Mouse (Mus musculus): ENCODE results near the gene Srr.

The Srr gene

DNA sequence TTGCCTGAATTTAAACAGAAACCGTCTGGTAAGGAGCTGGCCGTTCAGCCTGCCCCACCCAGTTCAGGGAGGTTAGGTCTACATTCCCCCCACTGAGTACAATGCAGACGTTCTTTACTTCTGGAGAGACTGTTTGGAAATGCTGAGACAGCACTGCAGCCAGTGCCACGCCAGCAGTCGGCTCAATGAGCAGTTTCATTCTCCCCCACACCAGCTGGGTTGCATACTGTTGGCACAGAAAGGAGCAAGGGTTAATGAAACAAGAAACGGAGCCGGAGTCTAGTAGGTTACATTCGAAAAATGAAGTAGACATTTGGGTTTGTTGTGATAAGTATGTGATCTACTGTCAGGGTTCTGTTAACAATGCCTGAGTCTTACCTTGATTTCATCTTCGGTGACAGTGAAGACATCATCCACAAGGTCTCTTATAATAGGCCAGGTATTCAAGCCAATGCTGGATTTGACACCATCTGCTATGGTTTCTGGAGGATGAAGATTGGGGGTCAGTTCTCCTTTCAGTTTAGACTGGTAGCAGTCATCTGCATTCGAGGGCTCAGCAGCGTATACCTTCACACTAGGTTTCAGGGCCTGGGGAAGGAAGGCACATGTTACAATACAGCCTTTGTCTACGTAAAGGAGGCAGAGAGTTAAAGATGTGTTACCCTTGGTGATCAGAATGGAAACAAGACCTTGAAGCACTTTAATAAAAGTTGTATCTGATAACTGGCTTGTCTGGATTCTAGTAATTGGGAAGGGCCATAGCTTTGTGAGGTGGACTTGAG lies 16.9 kb downstream of the Srr start:
- DNase-seq (ENCODE audit: low read depth, low spot score): no peak

DNA sequence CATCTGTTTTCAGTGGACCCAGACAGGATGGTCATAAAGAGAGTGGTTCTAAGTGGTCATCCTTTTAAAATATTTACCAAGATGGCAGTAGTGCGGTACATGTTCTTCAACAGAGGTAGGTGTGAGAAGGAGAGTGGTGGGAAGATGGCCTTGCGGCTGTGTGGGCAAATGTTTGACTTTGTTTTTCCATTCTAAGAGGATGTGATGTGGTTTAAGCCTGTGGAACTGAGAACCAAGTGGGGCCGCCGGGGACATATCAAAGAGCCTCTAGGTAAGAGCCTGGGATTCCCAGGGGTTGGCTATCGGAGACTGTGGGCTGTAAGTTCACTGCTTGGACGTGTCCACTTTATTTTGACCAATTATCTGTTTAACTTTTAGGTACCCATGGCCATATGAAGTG lies 17.9 kb downstream of the Srr start:
- no peak for DNase-seq (ENCODE audit: low read depth, low spot score)

GRCm38 (mm10) chr11:74902416-74902815 lies 23.3 kb downstream of the Srr start:
- DNase-seq (ENCODE audit: low read depth, low spot score): no peak

DNA sequence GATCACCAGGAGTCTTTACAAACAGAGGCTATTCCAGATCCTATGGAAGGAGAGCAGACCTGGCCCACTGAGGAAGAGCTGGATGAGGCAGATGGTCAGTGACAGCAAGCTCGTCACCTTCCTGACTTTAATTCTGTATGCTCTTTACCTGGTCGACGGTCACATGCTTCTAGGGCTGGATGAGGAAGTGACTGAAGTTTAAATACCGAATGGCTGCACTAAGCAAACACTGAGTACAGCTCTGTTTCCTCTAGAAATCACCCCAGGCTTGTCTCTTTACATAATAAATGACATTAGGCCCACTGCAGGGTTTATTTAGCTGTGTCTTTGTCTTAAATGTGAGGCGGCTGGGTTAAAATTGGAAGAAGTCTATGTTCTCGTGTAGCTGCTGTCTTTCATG lies 24.2 kb downstream of the Srr start:
- no peak for DNase-seq (ENCODE audit: low read depth, low spot score)

DNA sequence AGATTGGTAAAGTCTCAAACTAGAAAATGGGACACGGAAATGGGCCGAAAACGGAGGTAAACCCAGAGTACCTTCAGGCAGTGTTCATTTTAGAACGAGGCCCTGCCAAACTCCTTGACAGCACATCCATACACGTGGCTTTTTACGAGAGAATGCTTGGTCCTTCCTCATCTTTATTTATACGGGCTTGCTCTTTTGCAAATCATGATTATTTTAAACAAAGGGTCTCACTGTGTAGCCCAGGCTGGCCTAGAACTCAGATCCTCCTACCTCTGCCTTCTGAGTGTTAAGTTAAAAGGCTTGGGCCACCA lies 27.3 kb downstream of the Srr start:
- no peak for DNase-seq (ENCODE audit: low read depth, low spot score)

GRCm38 (mm10) chr11:74897678-74898516 lies 27.9 kb downstream of the Srr start, which contains the start of gene Tsr1:
Gene Tsr1 (plus strand): TSS chr11:74898071.
- DNase-seq (ENCODE audit: low read depth, low spot score): peak; percentile 95

GRCm38 (mm10) chr11:74896901-74897677 lies 28.7 kb downstream of the Srr start, which contains the start of gene Sgsm2:
Gene Sgsm2 (minus strand): TSS chr11:74897060.
- peak; percentile 68 for DNase-seq (ENCODE audit: low read depth, low spot score)

DNA sequence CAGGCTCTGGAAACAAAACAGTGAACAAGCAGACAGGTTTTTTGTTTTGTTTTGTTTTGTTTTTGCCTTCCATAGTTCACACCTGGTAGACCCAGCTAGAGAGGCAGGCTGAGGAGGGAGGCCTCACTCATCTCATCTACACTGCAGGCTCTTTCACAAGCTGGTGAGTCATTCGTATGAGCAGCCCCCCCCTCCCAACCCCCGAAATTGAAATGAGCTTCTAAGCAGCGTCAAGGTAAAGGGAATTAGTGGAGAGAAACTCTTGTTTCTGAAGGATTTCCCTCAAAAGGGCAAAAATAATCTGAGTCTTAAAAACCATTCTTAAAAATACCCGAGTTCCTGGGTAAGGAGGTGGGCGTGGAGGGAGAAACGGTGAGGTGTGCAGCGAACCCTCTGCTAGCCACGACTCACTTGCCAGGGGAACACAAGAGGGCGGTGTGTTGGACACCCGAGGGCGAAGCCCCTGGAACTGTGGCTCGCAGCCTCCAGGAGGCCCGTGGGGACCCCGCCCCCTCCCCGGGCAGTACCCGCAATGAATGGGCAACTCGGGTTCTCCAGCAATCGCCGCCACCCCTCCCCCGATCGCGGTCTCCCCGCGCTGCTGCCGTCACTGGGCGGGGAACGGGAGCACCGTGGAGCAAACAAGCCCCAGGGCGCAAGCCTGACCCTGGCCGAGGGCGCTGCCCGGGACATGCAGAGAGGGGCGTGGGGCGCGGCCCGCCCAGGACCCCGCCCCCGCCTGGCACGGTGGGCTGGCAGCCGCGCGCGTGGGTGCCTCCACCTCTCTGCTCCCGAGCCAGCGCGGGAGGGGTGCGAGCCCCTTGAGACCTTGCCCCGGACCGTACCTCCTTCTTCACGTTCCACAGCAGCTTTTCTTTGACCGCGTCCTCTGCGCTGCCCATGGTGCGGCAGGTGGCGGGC lies 29.5 kb downstream of the Srr start:
- peak; percentile 68 for DNase-seq (ENCODE audit: low read depth, low spot score)

DNA sequence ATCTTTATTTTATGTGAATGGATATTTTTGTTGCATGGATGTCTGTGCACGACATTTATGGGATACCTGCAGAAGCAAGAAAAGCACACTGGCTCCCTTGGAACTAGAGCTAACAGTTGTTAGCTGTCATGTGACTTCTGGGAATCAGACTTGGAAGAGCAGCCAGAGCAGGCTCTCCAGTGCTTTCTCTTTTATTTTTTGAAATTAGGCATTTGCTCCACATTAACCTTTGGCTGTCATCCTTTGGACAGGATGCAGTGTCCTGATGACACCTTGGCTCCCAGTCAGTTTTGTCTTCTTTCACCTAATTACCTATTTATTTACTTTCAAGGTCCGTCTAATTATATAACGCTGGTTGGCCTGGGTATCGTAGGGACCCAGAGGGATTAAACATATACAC lies 31.1 kb downstream of the Srr start:
- DNase-seq (ENCODE audit: low read depth, low spot score): no peak

DNA sequence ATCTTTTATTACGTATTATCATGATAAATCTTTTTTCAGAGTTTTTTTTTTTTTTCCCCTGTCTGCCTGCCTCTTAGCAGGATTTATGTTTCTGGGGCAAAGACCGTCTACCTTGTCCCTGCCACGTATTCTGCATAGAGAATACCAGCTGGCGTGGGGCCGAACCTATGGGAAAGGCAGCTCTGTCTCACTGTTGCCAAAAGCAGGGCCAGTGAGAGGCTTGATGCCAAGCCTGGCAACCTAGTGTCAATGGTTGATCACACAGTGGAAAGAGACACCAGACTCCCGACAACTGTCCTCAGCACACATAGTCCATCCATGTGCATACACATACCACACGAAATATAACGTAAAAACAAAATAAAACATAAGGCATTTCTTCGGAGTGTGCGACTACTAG lies 42.6 kb downstream of the Srr start:
- no peak for DNase-seq (ENCODE audit: low read depth, low spot score)

DNA sequence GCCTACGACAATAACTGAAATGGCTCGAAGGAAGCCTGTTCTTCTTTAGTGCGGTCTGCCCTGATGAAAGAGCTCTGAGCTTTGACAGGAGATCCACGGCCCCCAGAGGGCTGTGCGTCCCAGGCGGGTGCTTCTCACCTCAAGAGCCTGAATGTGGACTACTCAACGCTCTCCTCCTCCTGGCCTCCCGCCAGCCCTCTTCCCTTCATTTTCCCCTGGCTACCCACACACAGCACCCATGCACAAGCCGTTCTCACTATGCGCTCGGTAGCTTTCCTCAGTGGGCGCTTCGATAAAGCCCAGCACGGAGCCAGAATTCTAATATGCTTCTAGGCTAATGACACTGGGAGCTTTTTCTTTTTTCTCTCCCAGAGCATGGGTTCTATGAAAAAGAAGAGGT lies 43.8 kb downstream of the Srr start:
- DNase-seq (ENCODE audit: low read depth, low spot score): no peak

- DNase-seq (ENCODE audit: low read depth, low spot score): peak; percentile 62
Measured at GRCm38 (mm10) chr11:74880999-74881398, 44.7 kb downstream of the Srr start.

GRCm38 (mm10) chr11:74876801-74877200 lies 48.9 kb downstream of the Srr start:
- peak; percentile 62 for DNase-seq (ENCODE audit: low read depth, low spot score)

GRCm38 (mm10) chr11:74874630-74875029 lies 51.1 kb downstream of the Srr start:
- DNase-seq (ENCODE audit: low read depth, low spot score): no peak

GRCm38 (mm10) chr11:74870991-74871622 lies 54.6 kb downstream of the Srr start:
- DNase-seq (ENCODE audit: low read depth, low spot score): no peak

- DNase-seq (ENCODE audit: low read depth, low spot score): no peak
Measured at GRCm38 (mm10) chr11:74870544-74870943, 55.2 kb downstream of the Srr start.

GRCm38 (mm10) chr11:74869603-74870002 lies 56.1 kb downstream of the Srr start:
- no peak for DNase-seq (ENCODE audit: low read depth, low spot score)

- peak; percentile 47 for DNase-seq (ENCODE audit: low read depth, low spot score)
Measured at GRCm38 (mm10) chr11:74868046-74868760, 57.5 kb downstream of the Srr start.

- DNase-seq (ENCODE audit: low read depth, low spot score): peak; percentile 43
Measured at GRCm38 (mm10) chr11:74867181-74867580, 58.6 kb downstream of the Srr start.

GRCm38 (mm10) chr11:74866640-74867039 lies 59.1 kb downstream of the Srr start:
- peak; percentile 54 for DNase-seq (ENCODE audit: low read depth, low spot score)

Measured in 3T3-L1 (cell line).